Mouse (Mus musculus) heart, embryonic 14.5 days (tissue): Measurements from ENCODE around the gene Eno2. TPM values are rescaled to one million over a fixed set of nuclear protein-coding genes. Genes with fewer than 3 reads are reported as not detected.

Experiments
- ATAC-seq: fragments of 200-750 bp; cut with Nextera tagmentation; 2 replicates; pipeline ENCODE4 v1.8.0; 2017; ENCODE audit warnings: low read depth, moderate TSS enrichment; ENCODE audit not compliant: insufficient number of reproducible peaks, insufficient read depth, low FRiP score
- H3K27ac ChIP-seq, 2 experiments: fragments of 200-500 bp in 1 of 2; fragments of 300-500 bp in 1 of 2; sonication (generic) in 1 of 2; replicated peaks in 1 of 2; 2 replicates each; pipeline ENCODE4 v1.5.1; 2012 to 2014; ENCODE audit warnings: low read depth in 2 of 2, low read length in 2 of 2, control low read depth in 1 of 2, mild to moderate bottlenecking in 1 of 2, mixed read lengths in 1 of 2; ENCODE audit not compliant: control insufficient read depth in 1 of 2, insufficient read depth in 1 of 2
- H3K27me3 ChIP-seq: fragments of 300-500 bp; sonication (generic); 2 replicates; pipeline ENCODE4 v1.6.1; 2014; ENCODE audit warnings: mild to moderate bottlenecking, low read length, control low read depth; ENCODE audit not compliant: control insufficient read depth, insufficient read depth
- H3K36me3 ChIP-seq: fragments of 300-500 bp; sonication (generic); 2 replicates; pipeline ENCODE4 v1.6.1; 2014; ENCODE audit warnings: mild to moderate bottlenecking, control low read depth, low read length, mixed read lengths; ENCODE audit not compliant: control insufficient read depth, insufficient read depth
- H3K4me1 ChIP-seq, 2 experiments: fragments of 200-500 bp in 1 of 2; fragments of 300-500 bp in 1 of 2; sonication (generic) in 1 of 2; 2 replicates each; pipeline ENCODE4 v1.6.1; 2012 to 2014; ENCODE audit warnings: low read length in 2 of 2, control low read depth in 1 of 2, mixed read lengths in 1 of 2; ENCODE audit not compliant: control insufficient read depth in 2 of 2, insufficient read depth in 2 of 2
- H3K4me2 ChIP-seq: fragments of 300-500 bp; sonication (generic); 2 replicates; pipeline ENCODE4 v1.6.1; 2014; ENCODE audit warnings: mild to moderate bottlenecking, low read length
- H3K4me3 ChIP-seq, 2 experiments: fragments of 200-500 bp in 1 of 2; fragments of 300-500 bp in 1 of 2; sonication (generic) in 1 of 2; 2 replicates each; pipeline ENCODE4 v1.5.1; 2012 to 2014; ENCODE audit warnings: low read length in 2 of 2, mild to moderate bottlenecking in 2 of 2, control low read depth in 1 of 2, low read depth in 1 of 2, moderate library complexity in 1 of 2; ENCODE audit not compliant: control insufficient read depth in 1 of 2, insufficient read depth in 1 of 2
- H3K9ac ChIP-seq: fragments of 300-500 bp; sonication (generic); 2 replicates; pipeline ENCODE4 v1.6.1; 2014; ENCODE audit warnings: mild to moderate bottlenecking, low read length
- H3K9me3 ChIP-seq: fragments of 300-500 bp; sonication (generic); 2 replicates; pipeline ENCODE4 v1.6.1; 2016; ENCODE audit warnings: low read length, control low read depth; ENCODE audit not compliant: control insufficient read depth
- WGBS: fragments of 180-500 bp; shearing (Covaris S2); extraction: QIAGEN DNeasy Blood & Tissue Kit; methylation state at CpG from one replicate; pipeline ENCODE4 v1.1.7; 2014; 5-methylcytosine and 5-hydroxymethylcytosine counted together
- polyA plus RNA-seq: library from polyadenylated mRNA; unstranded; fragments of >200 nt; fragmentation: Nextera tagmentation; extraction: Ambion mirVana; gene quantifications from 2 replicates; pipeline ENCODE4 v1.2.1, GENCODE M21; 2014

Eno2 gene
- polyA plus RNA-seq, 1 experiment from 2014 or later, result 4.2 TPM

DNA sequence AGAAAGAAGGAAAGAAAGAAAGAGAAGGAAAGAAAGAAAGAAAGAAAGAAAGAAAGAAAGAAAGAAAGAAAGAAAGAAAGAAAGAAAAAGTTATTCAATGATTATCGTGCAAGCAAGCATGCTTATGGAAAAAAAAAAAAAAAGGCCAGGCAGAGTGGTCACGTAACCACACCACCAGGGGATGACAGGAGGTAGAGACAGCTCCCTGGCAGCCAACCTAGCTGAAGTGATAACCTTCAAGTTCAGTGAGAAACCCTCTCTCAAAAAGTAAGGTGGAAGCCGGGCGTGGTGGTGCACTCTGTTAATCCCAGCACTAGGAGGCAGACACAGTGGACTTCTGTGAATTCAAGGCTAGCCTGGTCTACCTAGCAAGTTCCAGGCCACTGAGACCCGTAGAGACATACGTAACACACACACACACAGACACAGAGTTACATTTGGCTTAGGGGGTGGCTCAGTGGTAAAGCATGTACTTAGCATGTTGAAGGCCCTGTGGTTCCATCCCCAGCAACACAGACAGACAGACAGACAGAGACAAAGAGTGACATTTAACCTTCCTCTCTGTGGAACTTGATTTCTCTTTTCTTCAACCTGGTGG is 46.5 kb downstream of the Eno2 start:
- no peaks in the 10 kb centered on the region for H3K36me3 ChIP-seq
- no peak overlapping the region for H3K27ac ChIP-seq
- no peak overlapping the region for H3K4me2 ChIP-seq
- no peak overlapping the region for H3K4me3 ChIP-seq
- peaks cover 0 to 3% of the 10 kb centered on the region in 2 experiments; a peak in 1 of 4 replicates for H3K4me1 ChIP-seq
- H3K9ac ChIP-seq, result no peak overlapping the region
- no peaks in the 10 kb centered on the region for H3K27me3 ChIP-seq
- no peaks in the 10 kb centered on the region for H3K9me3 ChIP-seq
- 58% methylated on average over 6 of the region's 6 CpGs for WGBS
- no peak for ATAC-seq

DNA sequence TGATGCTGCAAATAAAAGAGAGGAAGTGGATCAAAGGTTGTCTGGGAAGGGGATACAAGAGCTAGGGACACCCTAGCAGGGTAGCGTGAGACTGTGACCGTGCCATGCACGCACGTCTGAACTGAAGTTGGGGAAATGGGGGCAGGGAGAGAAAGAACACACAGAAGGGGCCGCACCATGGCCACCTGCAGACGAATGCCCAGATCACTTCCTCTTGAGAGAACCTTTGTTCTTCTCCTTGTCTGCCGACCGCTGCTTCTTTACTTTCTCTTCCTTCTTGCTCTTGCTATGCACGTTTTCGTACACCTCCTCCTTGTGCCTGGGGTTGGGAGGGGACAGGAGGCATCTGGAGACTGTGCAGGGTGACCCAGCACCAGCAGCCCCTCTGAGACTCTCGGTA is 48.6 kb downstream of the Eno2 start:
- no peak overlapping the region for H3K9ac ChIP-seq
- H3K4me3 ChIP-seq, result no peak overlapping the region
- peaks cover 0 to 3% of the 10 kb centered on the region in 2 experiments; a peak in 1 of 4 replicates for H3K4me1 ChIP-seq
- H3K27ac ChIP-seq, result no peak overlapping the region
- no peaks in the 10 kb centered on the region for H3K27me3 ChIP-seq
- H3K4me2 ChIP-seq, result no peak overlapping the region
- WGBS, result 71% methylated on average over 11 of the region's 11 CpGs
- peaks cover 18% of the 10 kb centered on the region for H3K36me3 ChIP-seq
- no peaks in the 10 kb centered on the region for H3K9me3 ChIP-seq
- ATAC-seq, result no peak

- Histone ChIP-seq H3K27me3 (no peaks in the 10 kb centered on the region), H3K9ac (no peak overlapping the region), H3K4me3 (no peak overlapping the region), H3K27ac (no peak overlapping the region), H3K9me3 (no peaks in the 10 kb centered on the region), H3K36me3 (peaks cover 33% of the 10 kb centered on the region), H3K4me2 (no peak overlapping the region), H3K4me1 (peaks cover 0 to 3% of the 10 kb centered on the region in 2 experiments; a peak in 1 of 4 replicates)
- no peak for ATAC-seq
- WGBS, result 54% methylated on average over 7 of the region's 7 CpGs
Measured at GRCm38 (mm10) chr6:124719354-124719978, 50.0 kb downstream of the Eno2 start.

DNA sequence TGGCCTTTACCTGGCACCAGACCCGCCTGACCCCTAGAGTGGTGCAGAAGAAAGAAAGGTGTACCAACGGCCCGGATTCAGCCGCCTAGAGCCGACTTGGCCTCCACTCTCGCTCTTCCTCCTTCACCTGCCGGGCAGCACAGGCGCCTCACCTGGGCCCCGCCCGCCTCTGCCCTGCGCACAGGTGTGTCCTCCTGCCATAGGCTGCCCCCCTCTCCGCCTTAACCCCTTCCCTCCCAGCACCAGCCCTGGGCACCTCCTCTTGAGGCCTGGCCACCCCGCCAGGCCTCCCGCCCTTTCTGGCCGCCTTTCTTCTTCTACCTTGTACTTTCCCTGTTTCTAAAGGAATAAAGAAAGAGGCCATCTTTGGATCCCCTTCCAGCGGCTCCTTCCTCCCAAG is 50.8 kb downstream of the Eno2 start:
- H3K4me2 ChIP-seq, result no peak overlapping the region

GRCm38 (mm10) chr6:124717968-124718367 is 51.5 kb downstream of the Eno2 start:
- Histone ChIP-seq H3K27me3 (no peaks in the 10 kb centered on the region), H3K4me3 (no peak overlapping the region), H3K36me3 (peaks cover 45% of the 10 kb centered on the region), H3K9ac (no peak overlapping the region), H3K4me2 (no peak overlapping the region), H3K27ac (no peak overlapping the region), H3K4me1 (peaks cover 6 to 14% of the 10 kb centered on the region in 2 experiments), H3K9me3 (no peaks in the 10 kb centered on the region)
- whole genome bisulfite sequencing, result 74% methylated on average over 13 of the region's 13 CpGs
- no peak for ATAC-seq

More for the DNA sequence above, 50.8 kb downstream of the Eno2 start:
- Histone ChIP-seq H3K27ac (no peak overlapping the region), H3K36me3 (peaks cover 40% of the 10 kb centered on the region), H3K9ac (no peak overlapping the region), H3K9me3 (no peaks in the 10 kb centered on the region), H3K27me3 (no peaks in the 10 kb centered on the region), H3K4me3 (no peak overlapping the region), H3K4me1 (peaks cover 4 to 7% of the 10 kb centered on the region in 2 experiments; a peak in 2 of 4 replicates)
- WGBS, result 65% methylated on average over 16 of the region's 16 CpGs
- no peak for ATAC-seq

DNA sequence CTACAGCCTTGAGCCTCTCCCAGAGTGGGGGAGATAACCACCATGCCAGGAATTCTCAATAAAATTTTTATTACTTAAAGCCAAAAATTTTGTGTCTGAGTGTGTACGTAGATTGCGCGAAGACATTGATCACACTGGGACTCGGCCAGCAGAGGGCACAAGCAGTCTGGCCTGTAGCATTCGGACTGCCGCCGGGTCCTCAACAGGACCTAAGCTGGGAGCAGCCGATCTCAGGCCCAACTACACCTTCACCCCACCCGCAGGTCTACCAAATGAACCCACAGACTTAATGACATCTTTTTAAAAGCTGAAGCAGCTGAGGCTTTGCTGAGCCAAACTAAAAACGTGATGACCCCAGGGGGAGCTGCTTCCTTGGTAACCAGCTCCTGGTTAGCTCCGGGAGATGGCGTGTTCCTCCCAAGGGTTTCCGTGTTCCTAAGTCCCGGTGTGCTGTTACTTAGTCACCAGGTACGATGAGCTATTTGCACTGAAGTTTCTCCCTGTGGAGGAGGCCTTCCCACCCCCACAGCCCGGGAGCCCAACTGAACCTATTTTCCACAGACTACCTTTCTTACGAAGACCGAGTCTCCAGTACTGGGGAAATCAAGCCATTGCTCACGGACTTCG is 52.5 kb downstream of the Eno2 start:
- Histone ChIP-seq H3K36me3 (peaks cover 45% of the 10 kb centered on the region), H3K4me1 (peaks cover 7 to 16% of the 10 kb centered on the region in 2 experiments), H3K4me3 (no peak overlapping the region), H3K9ac (no peak overlapping the region), H3K27ac (no peak overlapping the region), H3K27me3 (no peaks in the 10 kb centered on the region), H3K9me3 (no peaks in the 10 kb centered on the region), H3K4me2 (no peak overlapping the region)
- ATAC-seq, result no peak
- 69% methylated on average over 20 of the region's 20 CpGs for WGBS

GRCm38 (mm10) chr6:124712918-124713317 is 56.6 kb downstream of the Eno2 start:
- H3K36me3 ChIP-seq, result peaks cover 66% of the 10 kb centered on the region
- no peaks in the 10 kb centered on the region for H3K9me3 ChIP-seq
- peak overlapping the region; percentile 97 for H3K9ac ChIP-seq
- peaks cover 9 to 29% of the 10 kb centered on the region in 2 experiments for H3K4me1 ChIP-seq
- WGBS, result 14% methylated on average over 11 of the region's 11 CpGs
- ATAC-seq, result no peak
- H3K4me2 ChIP-seq, result peak overlapping the region; percentile 96
- peak overlapping the region; percentile 69 to 88 for H3K27ac ChIP-seq
- peak overlapping the region; percentile 63 to 85 for H3K4me3 ChIP-seq
- no peaks in the 10 kb centered on the region for H3K27me3 ChIP-seq
